Mouse (Mus musculus): ENCODE results near the gene Draxin. TPM values are rescaled to one million over a fixed set of nuclear protein-coding genes. Genes with fewer than 3 reads are reported as not detected.

The Draxin gene
- total and polyA plus RNA-seq, 2 experiments from 2014 or later = 5.0 to 29.5 TPM

- no peak for ATAC-seq (ENCODE audit: low FRiP score)
- peak; percentile 25; the same call in 1 of the 2 replicates for TF ChIP-seq CTCF (IDR thresholded peaks at IDR 0.05)
- H3K27me3 ChIP-seq (ENCODE audit: insufficient read depth, low read length) = no peaks in the 10 kb centered on the region
- DNase-seq (ENCODE audit: low spot score) = no peak
- H3K27ac ChIP-seq (ENCODE audit: low read depth, low read length) = no peak overlapping the region
- no peak overlapping the region for H3K4me3 ChIP-seq (ENCODE audit: low read depth, low read length)
- no peak overlapping the region for H3K4me2 ChIP-seq (ENCODE audit: low read depth, low read length, poor library complexity, severe bottlenecking)
- H3K36me3 ChIP-seq (ENCODE audit: insufficient read depth, low read length) = peaks cover 52% of the 10 kb centered on the region
- H3K9ac ChIP-seq (replicated peaks; ENCODE audit: low read length, poor library complexity, severe bottlenecking) = no peak overlapping the region
- 71% methylated on average over 5 of the region's 5 CpGs for WGBS
- no peaks in the 10 kb centered on the region for H3K9me3 ChIP-seq (ENCODE audit: low read length)
- no peaks in the 10 kb centered on the region for H3K4me1 ChIP-seq (ENCODE audit: insufficient read depth, low read length)
These were observed 72.8 kb downstream of the Draxin start for GRCm38 (mm10) chr4:148057661-148058209.

GRCm38 (mm10) chr4:148056801-148057200 lies 73.7 kb downstream of the Draxin start:
- no peak for ATAC-seq (ENCODE audit: low FRiP score)
- DNase-seq (ENCODE audit: low spot score) = no peak

GRCm38 (mm10) chr4:148056246-148056645 lies 74.3 kb downstream of the Draxin start:
- Histone ChIP-seq H3K9me3 (ENCODE audit: low read length) (no peaks in the 10 kb centered on the region), H3K9ac (replicated peaks; ENCODE audit: low read length, poor library complexity, severe bottlenecking) (no peak overlapping the region), H3K36me3 (ENCODE audit: insufficient read depth, low read length) (peaks cover 67% of the 10 kb centered on the region), H3K27me3 (ENCODE audit: insufficient read depth, low read length) (no peaks in the 10 kb centered on the region), H3K4me1 (ENCODE audit: insufficient read depth, low read length) (no peaks in the 10 kb centered on the region), H3K4me2 (ENCODE audit: low read depth, low read length, poor library complexity, severe bottlenecking) (no peak overlapping the region), H3K27ac (ENCODE audit: low read depth, low read length) (no peak overlapping the region), H3K4me3 (ENCODE audit: low read depth, low read length) (no peak overlapping the region)
- DNase-seq (ENCODE audit: low spot score) = no peak
- 86% methylated on average over 7 of the region's 7 CpGs for WGBS
- no peak for TF ChIP-seq CTCF (IDR thresholded peaks at IDR 0.05)
- no peak for ATAC-seq (ENCODE audit: low FRiP score)

More at GRCm38 (mm10) chr4:148056801-148057200, 73.7 kb downstream of the Draxin start:
- H3K36me3 ChIP-seq (ENCODE audit: insufficient read depth, low read length) = peaks cover 61% of the 10 kb centered on the region
- H3K27ac ChIP-seq (ENCODE audit: low read depth, low read length) = no peak overlapping the region
- no peaks in the 10 kb centered on the region for H3K27me3 ChIP-seq (ENCODE audit: insufficient read depth, low read length)
- no peaks in the 10 kb centered on the region for H3K9me3 ChIP-seq (ENCODE audit: low read length)
- 92% methylated on average over 4 of the region's 4 CpGs for WGBS
- H3K9ac ChIP-seq (replicated peaks; ENCODE audit: low read length, poor library complexity, severe bottlenecking) = no peak overlapping the region
- TF ChIP-seq CTCF (IDR thresholded peaks at IDR 0.05) = no peak
- no peak overlapping the region for H3K4me2 ChIP-seq (ENCODE audit: low read depth, low read length, poor library complexity, severe bottlenecking)
- no peak overlapping the region for H3K4me3 ChIP-seq (ENCODE audit: low read depth, low read length)
- H3K4me1 ChIP-seq (ENCODE audit: insufficient read depth, low read length) = no peaks in the 10 kb centered on the region

GRCm38 (mm10) chr4:148054961-148055695 lies 75.4 kb downstream of the Draxin start:
- H3K27me3 ChIP-seq (ENCODE audit: insufficient read depth, low read length) = no peaks in the 10 kb centered on the region
- H3K4me1 ChIP-seq (ENCODE audit: insufficient read depth, low read length) = no peaks in the 10 kb centered on the region
- H3K9me3 ChIP-seq (ENCODE audit: low read length) = no peaks in the 10 kb centered on the region
- TF ChIP-seq CTCF (IDR thresholded peaks at IDR 0.05) = no peak
- no peak overlapping the region for H3K4me2 ChIP-seq (ENCODE audit: low read depth, low read length, poor library complexity, severe bottlenecking)
- ATAC-seq (ENCODE audit: low FRiP score) (no peak), DNase-seq (ENCODE audit: low spot score) (no peak)
- H3K27ac ChIP-seq (ENCODE audit: low read depth, low read length) = no peak overlapping the region
- no peak overlapping the region for H3K9ac ChIP-seq (replicated peaks; ENCODE audit: low read length, poor library complexity, severe bottlenecking)
- WGBS = 90% methylated on average over 21 of the region's 21 CpGs
- no peak overlapping the region for H3K4me3 ChIP-seq (ENCODE audit: low read depth, low read length)
- peaks cover 72% of the 10 kb centered on the region for H3K36me3 ChIP-seq (ENCODE audit: insufficient read depth, low read length)

- Histone ChIP-seq H3K27ac (ENCODE audit: low read depth, low read length) (no peak overlapping the region), H3K4me1 (ENCODE audit: insufficient read depth, low read length) (no peaks in the 10 kb centered on the region), H3K27me3 (ENCODE audit: insufficient read depth, low read length) (no peaks in the 10 kb centered on the region), H3K36me3 (ENCODE audit: insufficient read depth, low read length) (peaks cover 74% of the 10 kb centered on the region), H3K9ac (replicated peaks; ENCODE audit: low read length, poor library complexity, severe bottlenecking) (no peak overlapping the region), H3K4me2 (ENCODE audit: low read depth, low read length, poor library complexity, severe bottlenecking) (no peak overlapping the region), H3K4me3 (ENCODE audit: low read depth, low read length) (no peak overlapping the region), H3K9me3 (ENCODE audit: low read length) (no peaks in the 10 kb centered on the region)
- ATAC-seq (ENCODE audit: low FRiP score) (no peak), DNase-seq (ENCODE audit: low spot score) (no peak)
- no peak for TF ChIP-seq CTCF (IDR thresholded peaks at IDR 0.05)
- WGBS = 92% methylated on average over 12 of the region's 12 CpGs
These were observed 77.0 kb downstream of the Draxin start for GRCm38 (mm10) chr4:148053417-148053920.

- no peak for DNase-seq (ENCODE audit: low spot score)
These were observed 77.5 kb downstream of the Draxin start for GRCm38 (mm10) chr4:148052976-148053375.

More at GRCm38 (mm10) chr4:148052976-148053375, 77.5 kb downstream of the Draxin start:
- no peak overlapping the region for H3K27ac ChIP-seq (ENCODE audit: low read depth, low read length)
- no peak for ATAC-seq (ENCODE audit: low FRiP score)
- no peak for TF ChIP-seq CTCF (IDR thresholded peaks at IDR 0.05)
- H3K36me3 ChIP-seq (ENCODE audit: insufficient read depth, low read length) = peaks cover 77% of the 10 kb centered on the region
- no peaks in the 10 kb centered on the region for H3K27me3 ChIP-seq (ENCODE audit: insufficient read depth, low read length)
- H3K9ac ChIP-seq (replicated peaks; ENCODE audit: low read length, poor library complexity, severe bottlenecking) = no peak overlapping the region
- no peaks in the 10 kb centered on the region for H3K4me1 ChIP-seq (ENCODE audit: insufficient read depth, low read length)
- 83% methylated on average over 2 of the region's 2 CpGs for WGBS
- no peak overlapping the region for H3K4me2 ChIP-seq (ENCODE audit: low read depth, low read length, poor library complexity, severe bottlenecking)
- H3K9me3 ChIP-seq (ENCODE audit: low read length) = no peaks in the 10 kb centered on the region
- no peak overlapping the region for H3K4me3 ChIP-seq (ENCODE audit: low read depth, low read length)

All from midbrain, postnatal 0 days (tissue).